Mouse (Mus musculus) heart, embryonic 12.5 days (tissue): ENCODE data around the gene Etnk1. TPM values are rescaled to one million over a fixed set of nuclear protein-coding genes. Genes with fewer than 3 reads are reported as not detected.

Experiments
- ATAC-seq: fragments of 200-750 bp; cut with Nextera tagmentation; 2 replicates; pipeline ENCODE4 v1.8.0; 2017; ENCODE audit warnings: moderate TSS enrichment, moderate library complexity; ENCODE audit not compliant: insufficient number of reproducible peaks, low FRiP score
- H3K27ac ChIP-seq: fragments of 300-500 bp; sonication (generic); 2 replicates; pipeline ENCODE4 v1.5.1; 2016; ENCODE audit warnings: mild to moderate bottlenecking, moderate library complexity; ENCODE audit not compliant: poor library complexity, severe bottlenecking
- H3K27me3 ChIP-seq: fragments of 300-500 bp; sonication (generic); replicated peaks from 2 replicates; pipeline ENCODE4 v1.6.1; 2016; ENCODE audit warnings: mild to moderate bottlenecking, moderate library complexity
- H3K36me3 ChIP-seq: fragments of 300-500 bp; sonication (generic); 2 replicates; pipeline ENCODE4 v1.6.1; 2016; ENCODE audit warnings: mild to moderate bottlenecking, moderate library complexity
- H3K4me1 ChIP-seq: fragments of 300-500 bp; sonication (generic); replicated peaks from 2 replicates; pipeline ENCODE4 v1.6.1; 2016; ENCODE audit warnings: mild to moderate bottlenecking
- H3K4me2 ChIP-seq: fragments of 300-500 bp; sonication (generic); 2 replicates; pipeline ENCODE4 v1.6.1; 2016; ENCODE audit warnings: mild to moderate bottlenecking, moderate library complexity
- H3K4me3 ChIP-seq: fragments of 300-500 bp; sonication (generic); 2 replicates; pipeline ENCODE4 v1.5.1; 2016; ENCODE audit warnings: mild to moderate bottlenecking
- H3K9ac ChIP-seq: fragments of 300-500 bp; sonication (generic); 2 replicates; pipeline ENCODE4 v1.6.1; 2016; ENCODE audit warnings: mild to moderate bottlenecking, moderate library complexity
- H3K9me3 ChIP-seq: fragments of 300-500 bp; sonication (generic); replicated peaks from 2 replicates; pipeline ENCODE4 v1.6.1; 2016; ENCODE audit warnings: mild to moderate bottlenecking, moderate library complexity
- WGBS: fragments of 180-500 bp; shearing (Covaris S2); methylation state at CpG from one replicate; pipeline ENCODE4 v1.1.7; 2016; 5-methylcytosine and 5-hydroxymethylcytosine counted together
- polyA plus RNA-seq: library from polyadenylated mRNA; unstranded; fragments of >200 nt; fragmentation: Nextera tagmentation; extraction: Ambion mirVana; gene quantifications from 2 replicates; pipeline ENCODE4 v1.2.1, GENCODE M21; 2016

Gene Etnk1
- polyA plus RNA-seq, 1 experiment from 2014 or later, result 24.0 TPM

GRCm38 (mm10) chr6:143174226-143174625 is 7.2 kb downstream of the Etnk1 start:
- no peak overlapping the region for H3K4me3 ChIP-seq

GRCm38 (mm10) chr6:143174906-143175656 is 8.1 kb downstream of the Etnk1 start:
- H3K36me3 ChIP-seq, result peaks cover 30% of the 10 kb centered on the region
- ATAC-seq, result no peak
- no peak overlapping the region for H3K4me2 ChIP-seq
- 43% methylated on average over 3 of the region's 3 CpGs for WGBS
- no peak overlapping the region for H3K4me3 ChIP-seq
- H3K27me3 ChIP-seq, result no peaks in the 10 kb centered on the region
- no peak overlapping the region for H3K9ac ChIP-seq
- peaks cover 23% of the 10 kb centered on the region for H3K4me1 ChIP-seq
- no peaks in the 10 kb centered on the region for H3K9me3 ChIP-seq
- no peak overlapping the region for H3K27ac ChIP-seq

More at GRCm38 (mm10) chr6:143174226-143174625, 7.2 kb downstream of the Etnk1 start:
- Histone ChIP-seq H3K27me3 (no peaks in the 10 kb centered on the region), H3K27ac (no peak overlapping the region), H3K4me2 (no peak overlapping the region), H3K9ac (no peak overlapping the region), H3K36me3 (peaks cover 30% of the 10 kb centered on the region), H3K9me3 (no peaks in the 10 kb centered on the region), H3K4me1 (peaks cover 20% of the 10 kb centered on the region)
- ATAC-seq, result no peak
- 93% methylated on average over 4 of the region's 4 CpGs for WGBS

- H3K4me2 ChIP-seq, result no peak overlapping the region
- no peaks in the 10 kb centered on the region for H3K9me3 ChIP-seq
- H3K27ac ChIP-seq, result no peak overlapping the region
- no peak overlapping the region for H3K4me3 ChIP-seq
- H3K36me3 ChIP-seq, result peaks cover 33% of the 10 kb centered on the region
- no peak for ATAC-seq
- peaks cover 24% of the 10 kb centered on the region for H3K4me1 ChIP-seq
- WGBS, result 92% methylated on average over 9 of the region's 9 CpGs
- H3K9ac ChIP-seq, result no peak overlapping the region
- H3K27me3 ChIP-seq, result no peaks in the 10 kb centered on the region
Measured at GRCm38 (mm10) chr6:143176076-143176475, 9.1 kb downstream of the Etnk1 start.

GRCm38 (mm10) chr6:143176591-143176990 is 9.6 kb downstream of the Etnk1 start:
- ATAC-seq, result no peak
- Histone ChIP-seq H3K36me3 (peaks cover 30% of the 10 kb centered on the region), H3K9ac (no peak overlapping the region), H3K27ac (no peak overlapping the region), H3K9me3 (no peaks in the 10 kb centered on the region), H3K27me3 (no peaks in the 10 kb centered on the region), H3K4me3 (no peak overlapping the region), H3K4me2 (no peak overlapping the region), H3K4me1 (peaks cover 24% of the 10 kb centered on the region)
- 82% methylated on average over 9 of the region's 9 CpGs for WGBS

- H3K4me1 ChIP-seq, result peaks cover 24% of the 10 kb centered on the region
- no peaks in the 10 kb centered on the region for H3K9me3 ChIP-seq
- H3K4me3 ChIP-seq, result no peak overlapping the region
- H3K27ac ChIP-seq, result no peak overlapping the region
- WGBS, result 74% methylated on average over 4 of the region's 4 CpGs
- H3K4me2 ChIP-seq, result no peak overlapping the region
- H3K36me3 ChIP-seq, result peaks cover 31% of the 10 kb centered on the region
- ATAC-seq, result no peak
- no peak overlapping the region for H3K9ac ChIP-seq
- H3K27me3 ChIP-seq, result no peaks in the 10 kb centered on the region
Measured at GRCm38 (mm10) chr6:143179181-143179580, 12.2 kb downstream of the Etnk1 start.

GRCm38 (mm10) chr6:143179733-143180132 is 12.7 kb downstream of the Etnk1 start:
- Histone ChIP-seq H3K4me2 (no peak overlapping the region), H3K36me3 (peaks cover 31% of the 10 kb centered on the region), H3K4me3 (no peak overlapping the region), H3K4me1 (peaks cover 24% of the 10 kb centered on the region), H3K9me3 (no peaks in the 10 kb centered on the region), H3K27me3 (no peaks in the 10 kb centered on the region), H3K27ac (no peak overlapping the region), H3K9ac (no peak overlapping the region)
- 69% methylated on average over 2 of the region's 2 CpGs for WGBS
- ATAC-seq, result no peak

GRCm38 (mm10) chr6:143180511-143180910 is 13.5 kb downstream of the Etnk1 start:
- Histone ChIP-seq H3K9me3 (no peaks in the 10 kb centered on the region), H3K27me3 (no peaks in the 10 kb centered on the region), H3K27ac (no peak overlapping the region), H3K4me1 (peaks cover 19% of the 10 kb centered on the region), H3K4me3 (no peak overlapping the region), H3K9ac (no peak overlapping the region), H3K36me3 (peaks cover 35% of the 10 kb centered on the region), H3K4me2 (no peak overlapping the region)
- ATAC-seq, result no peak
- WGBS, result 90% methylated on average over 14 of the region's 14 CpGs

- peaks cover 30% of the 10 kb centered on the region for H3K36me3 ChIP-seq
- H3K4me3 ChIP-seq, result no peak overlapping the region
- H3K4me1 ChIP-seq, result peaks cover 11% of the 10 kb centered on the region
- no peaks in the 10 kb centered on the region for H3K9me3 ChIP-seq
- H3K27ac ChIP-seq, result no peak overlapping the region
- H3K27me3 ChIP-seq, result no peaks in the 10 kb centered on the region
- no peak for ATAC-seq
- no peak overlapping the region for H3K4me2 ChIP-seq
- no peak overlapping the region for H3K9ac ChIP-seq
- WGBS, result 74% methylated on average over 3 of the region's 3 CpGs
Measured at GRCm38 (mm10) chr6:143184099-143184498, 17.1 kb downstream of the Etnk1 start.

- no peak overlapping the region for H3K4me2 ChIP-seq
- no peaks in the 10 kb centered on the region for H3K9me3 ChIP-seq
- no peak overlapping the region for H3K27ac ChIP-seq
- peaks cover 36% of the 10 kb centered on the region for H3K36me3 ChIP-seq
- WGBS, result 66% methylated on average over 5 of the region's 5 CpGs
- H3K4me3 ChIP-seq, result no peak overlapping the region
- no peaks in the 10 kb centered on the region for H3K27me3 ChIP-seq
- no peak overlapping the region for H3K9ac ChIP-seq
- no peak for ATAC-seq
- H3K4me1 ChIP-seq, result peaks cover 5% of the 10 kb centered on the region
Measured at GRCm38 (mm10) chr6:143184745-143185144, 17.7 kb downstream of the Etnk1 start.

- Histone ChIP-seq H3K36me3 (peaks cover 19% of the 10 kb centered on the region), H3K9me3 (no peaks in the 10 kb centered on the region), H3K4me2 (no peak overlapping the region), H3K4me3 (no peak overlapping the region), H3K27me3 (no peaks in the 10 kb centered on the region), H3K4me1 (peaks cover 25% of the 10 kb centered on the region), H3K9ac (no peak overlapping the region), H3K27ac (no peak overlapping the region)
- WGBS, result 75% methylated on average over 7 of the region's 7 CpGs
- ATAC-seq, result no peak
Measured at GRCm38 (mm10) chr6:143190838-143191476, 23.9 kb downstream of the Etnk1 start.

GRCm38 (mm10) chr6:143191477-143192098 is 24.6 kb downstream of the Etnk1 start:
- Histone ChIP-seq H3K9ac (no peak overlapping the region), H3K4me1 (peaks cover 25% of the 10 kb centered on the region), H3K4me3 (no peak overlapping the region), H3K27me3 (no peaks in the 10 kb centered on the region), H3K27ac (no peak overlapping the region; the same call in 1 of the 2 replicates), H3K9me3 (no peaks in the 10 kb centered on the region), H3K4me2 (no peak overlapping the region), H3K36me3 (peaks cover 24% of the 10 kb centered on the region)
- ATAC-seq, result no peak
- WGBS, result 76% methylated on average over 9 of the region's 9 CpGs
